Mouse (Mus musculus): ENCODE data around the gene Kdm4b. TPM values are rescaled to one million over a fixed set of nuclear protein-coding genes. Genes with fewer than 3 reads are reported as not detected.
A peak's percentile ranks its signal among the peaks of the same experiment; 100 is the strongest.

The Kdm4b gene
- 25.9 and 28.0 TPM in 2 replicates for polyA plus RNA-seq (2015; fragmentation: Nextera tagmentation; extraction: Ambion mirVana)

GRCm38 (mm10) chr17:56325450-56326152 is at the start of gene Kdm4b:
Gene Kdm4b, plus strand, starts transcription at chr17:56326062.
- peak; percentile 99 for DNase-seq (ENCODE audit: low spot score)

GRCm38 (mm10) chr17:56276643-56277566 is 49.0 kb upstream of the Kdm4b start, which contains the start of gene Ticam1:
Gene Ticam1, minus strand, starts transcription at chr17:56276786.
- peak; percentile 77 for DNase-seq (ENCODE audit: low spot score)

GRCm38 (mm10) chr17:56277567-56277893 is 48.3 kb upstream of the Kdm4b start:
- no peak for DNase-seq (ENCODE audit: low spot score)

GRCm38 (mm10) chr17:56278340-56278739 is 47.5 kb upstream of the Kdm4b start:
- no peak for DNase-seq (ENCODE audit: low spot score)

- no peak for DNase-seq (ENCODE audit: low spot score)
Measured at GRCm38 (mm10) chr17:56279481-56280155, 46.2 kb upstream of the Kdm4b start.

- no peak for DNase-seq (ENCODE audit: low spot score)
Measured at GRCm38 (mm10) chr17:56281193-56281592, 44.7 kb upstream of the Kdm4b start.

GRCm38 (mm10) chr17:56282802-56283201 is 43.1 kb upstream of the Kdm4b start:
- DNase-seq (ENCODE audit: low spot score) = no peak

GRCm38 (mm10) chr17:56283316-56283715 is 42.5 kb upstream of the Kdm4b start:
- DNase-seq (ENCODE audit: low spot score) = no peak

- DNase-seq (ENCODE audit: low spot score) = no peak
Measured at GRCm38 (mm10) chr17:56285995-56286394, 39.9 kb upstream of the Kdm4b start.

- no peak for DNase-seq (ENCODE audit: low spot score)
Measured at GRCm38 (mm10) chr17:56287830-56288229, 38.0 kb upstream of the Kdm4b start.

- DNase-seq (ENCODE audit: low spot score) = no peak
Measured at GRCm38 (mm10) chr17:56288866-56289265, 37.0 kb upstream of the Kdm4b start.

- DNase-seq (ENCODE audit: low spot score) = peak; percentile 52
Measured at GRCm38 (mm10) chr17:56289371-56290331, 36.2 kb upstream of the Kdm4b start.

GRCm38 (mm10) chr17:56290388-56291170 is 35.3 kb upstream of the Kdm4b start:
- DNase-seq (ENCODE audit: low spot score) = peak; percentile 93

GRCm38 (mm10) chr17:56291171-56291511 is 34.7 kb upstream of the Kdm4b start:
- peak; percentile 96 for DNase-seq (ENCODE audit: low spot score)

GRCm38 (mm10) chr17:56291826-56292475 is 33.9 kb upstream of the Kdm4b start:
- peak; percentile 48 for DNase-seq (ENCODE audit: low spot score)

GRCm38 (mm10) chr17:56292531-56293222 is 33.2 kb upstream of the Kdm4b start, which contains the start of gene Plin3:
Gene Plin3, minus strand, starts transcription at chr17:56292873.
- no peak for DNase-seq (ENCODE audit: low spot score)

- peak; percentile 89 for DNase-seq (ENCODE audit: low spot score)
Measured at GRCm38 (mm10) chr17:56293291-56293690, 32.6 kb upstream of the Kdm4b start.

GRCm38 (mm10) chr17:56294241-56294640 is 31.6 kb upstream of the Kdm4b start:
- DNase-seq (ENCODE audit: low spot score) = no peak

GRCm38 (mm10) chr17:56296201-56296600 is 29.7 kb upstream of the Kdm4b start:
- DNase-seq (ENCODE audit: low spot score) = peak; percentile 62

Measured in thymus, postnatal 0 days (tissue).